Mouse (Mus musculus) embryonic facial prominence, embryonic 14.5 days (tissue): ENCODE measurements around the gene Ptchd4. TPM values are rescaled to one million over a fixed set of nuclear protein-coding genes. Genes with fewer than 3 reads are reported as not detected.
A peak's percentile ranks its signal among the peaks of the same experiment; 100 is the strongest.

Experiments
- ATAC-seq: fragments of 200-750 bp; cut with Nextera tagmentation; 2 replicates; pipeline ENCODE4 v1.8.0; 2017; ENCODE audit warnings: low read depth, moderate number of reproducible peaks, moderate TSS enrichment
- DNase-seq: peaks from one replicate; pipeline ENCODE4 v3.0.0-alpha.2; 2015; ENCODE audit warnings: low spot score
- H3K27ac ChIP-seq: fragments of 300-500 bp; sonication (generic); replicated peaks from 2 replicates; pipeline ENCODE4 v1.5.1; 2014; ENCODE audit warnings: low read depth, mild to moderate bottlenecking, low read length, moderate library complexity
- H3K27me3 ChIP-seq: fragments of 300-500 bp; sonication (generic); replicated peaks from 2 replicates; pipeline ENCODE4 v1.6.1; 2014; ENCODE audit warnings: low read length; ENCODE audit not compliant: control insufficient read depth, insufficient read depth
- H3K36me3 ChIP-seq: fragments of 300-500 bp; sonication (generic); 2 replicates; pipeline ENCODE4 v1.6.1; 2014; ENCODE audit warnings: low read length, mixed read lengths; ENCODE audit not compliant: control insufficient read depth, insufficient read depth
- H3K4me1 ChIP-seq: fragments of 300-500 bp; sonication (generic); 2 replicates; pipeline ENCODE4 v1.6.1; 2014; ENCODE audit warnings: antibody characterized with exemption, low read length; ENCODE audit not compliant: control insufficient read depth, insufficient read depth
- H3K4me2 ChIP-seq: fragments of 300-500 bp; sonication (generic); 2 replicates; pipeline ENCODE4 v1.6.1; 2014; ENCODE audit warnings: low read depth, mild to moderate bottlenecking, low read length, moderate library complexity, mixed read lengths
- H3K4me3 ChIP-seq: fragments of 300-500 bp; sonication (generic); 2 replicates; pipeline ENCODE4 v1.5.1; 2014; ENCODE audit warnings: low read depth, mild to moderate bottlenecking, low read length
- H3K9ac ChIP-seq: fragments of 300-500 bp; sonication (generic); 2 replicates; pipeline ENCODE4 v1.6.1; 2014; ENCODE audit warnings: low read depth, mild to moderate bottlenecking, low read length, moderate library complexity, mixed read lengths
- H3K9me3 ChIP-seq: fragments of 300-500 bp; sonication (generic); 2 replicates; pipeline ENCODE4 v1.6.1; 2016; ENCODE audit warnings: low read length; ENCODE audit not compliant: control insufficient read depth
- WGBS: fragments of 180-500 bp; shearing (Covaris S2); extraction: QIAGEN DNeasy Blood & Tissue Kit; methylation state at CpG from one replicate; pipeline ENCODE4 v1.1.7; 2014; 5-methylcytosine and 5-hydroxymethylcytosine counted together
- polyA plus RNA-seq: library from polyadenylated mRNA; unstranded; fragments of >200 nt; fragmentation: Nextera tagmentation; extraction: Ambion mirVana; gene quantifications from 2 replicates; pipeline ENCODE4 v1.2.1, GENCODE M21; 2014

Gene Ptchd4
- polyA plus RNA-seq, 1 experiment from 2014 or later: 1.8 TPM

GRCm38 (mm10) chr17:42303062-42303577 is 12.6 kb upstream of the Ptchd4 start:
- DNase-seq: no peak
- Histone ChIP-seq H3K27me3 (no peaks in the 10 kb centered on the region), H3K4me2 (no peak overlapping the region), H3K27ac (no peak overlapping the region), H3K4me1 (no peaks in the 10 kb centered on the region), H3K36me3 (no peaks in the 10 kb centered on the region), H3K9me3 (no peaks in the 10 kb centered on the region), H3K4me3 (no peak overlapping the region), H3K9ac (no peak overlapping the region)
- WGBS: 65% methylated on average over 4 of the region's 4 CpGs
- no peak for ATAC-seq

- ATAC-seq (no peak), DNase-seq (no peak)
- WGBS: 65% methylated on average over 4 of the region's 4 CpGs
- H3K9me3 ChIP-seq: no peaks in the 10 kb centered on the region
- no peak overlapping the region for H3K27ac ChIP-seq
- no peak overlapping the region for H3K4me3 ChIP-seq
- H3K9ac ChIP-seq: no peak overlapping the region
- no peaks in the 10 kb centered on the region for H3K27me3 ChIP-seq
- no peak overlapping the region for H3K4me2 ChIP-seq
- H3K4me1 ChIP-seq: no peaks in the 10 kb centered on the region
- H3K36me3 ChIP-seq: no peaks in the 10 kb centered on the region
These were observed 11.5 kb upstream of the Ptchd4 start for GRCm38 (mm10) chr17:42304262-42304661.

- H3K4me1 ChIP-seq: no peaks in the 10 kb centered on the region
- H3K4me2 ChIP-seq: no peak overlapping the region
- no peaks in the 10 kb centered on the region for H3K27me3 ChIP-seq
- no peak overlapping the region for H3K9ac ChIP-seq
- no peak overlapping the region for H3K27ac ChIP-seq
- no peaks in the 10 kb centered on the region for H3K36me3 ChIP-seq
- ATAC-seq (no peak), DNase-seq (no peak)
- no peaks in the 10 kb centered on the region for H3K9me3 ChIP-seq
- H3K4me3 ChIP-seq: no peak overlapping the region
- 91% methylated on average over 1 of the region's 1 CpGs for WGBS
These were observed 8.7 kb upstream of the Ptchd4 start for GRCm38 (mm10) chr17:42307001-42307400.

GRCm38 (mm10) chr17:42310136-42310535 is 5.6 kb upstream of the Ptchd4 start:
- Histone ChIP-seq H3K27me3 (no peaks in the 10 kb centered on the region), H3K27ac (no peak overlapping the region), H3K4me3 (no peak overlapping the region), H3K4me2 (no peak overlapping the region), H3K9me3 (no peaks in the 10 kb centered on the region), H3K9ac (no peak overlapping the region), H3K36me3 (no peaks in the 10 kb centered on the region), H3K4me1 (0 out of 2 replicates have a peak, but pooled peaks cover under 1% of the 10 kb centered on the region)
- ATAC-seq (no peak), DNase-seq (peak; percentile 23)

GRCm38 (mm10) chr17:42316612-42316982 is 850 bp downstream of the Ptchd4 start:
- peak overlapping the region; percentile 90 for H3K4me2 ChIP-seq
- WGBS: 1% methylated on average over 16 of the region's 22 CpGs
- ATAC-seq (peak; percentile 66), DNase-seq (no peak)
- no peaks in the 10 kb centered on the region for H3K36me3 ChIP-seq
- H3K27me3 ChIP-seq: peaks cover 14% of the 10 kb centered on the region; the same call in 1 of the 2 replicates
- H3K9ac ChIP-seq: peak overlapping the region; percentile 66
- peak overlapping the region; percentile 59 for H3K4me3 ChIP-seq
- H3K27ac ChIP-seq: no peak overlapping the region
- H3K4me1 ChIP-seq: peaks cover 10% of the 10 kb centered on the region; the same call in 1 of the 2 replicates
- no peaks in the 10 kb centered on the region for H3K9me3 ChIP-seq

- H3K4me2 ChIP-seq: no peak overlapping the region
These were observed 20.0 kb downstream of the Ptchd4 start for GRCm38 (mm10) chr17:42335787-42336186.

GRCm38 (mm10) chr17:42336571-42336970 is 20.8 kb downstream of the Ptchd4 start:
- DNase-seq: no peak
- H3K27ac ChIP-seq: no peak overlapping the region
- 89% methylated on average over 6 of the region's 6 CpGs for WGBS
- H3K4me1 ChIP-seq: no peaks in the 10 kb centered on the region
- no peak for ATAC-seq
- no peaks in the 10 kb centered on the region for H3K9me3 ChIP-seq
- no peaks in the 10 kb centered on the region for H3K36me3 ChIP-seq
- H3K4me3 ChIP-seq: no peak overlapping the region
- no peaks in the 10 kb centered on the region for H3K27me3 ChIP-seq
- H3K9ac ChIP-seq: no peak overlapping the region
- H3K4me2 ChIP-seq: no peak overlapping the region

More at GRCm38 (mm10) chr17:42335787-42336186, 20.0 kb downstream of the Ptchd4 start:
- Histone ChIP-seq H3K36me3 (no peaks in the 10 kb centered on the region), H3K27ac (no peak overlapping the region), H3K27me3 (no peaks in the 10 kb centered on the region), H3K4me1 (no peaks in the 10 kb centered on the region), H3K4me3 (no peak overlapping the region), H3K9ac (no peak overlapping the region), H3K9me3 (no peaks in the 10 kb centered on the region)
- ATAC-seq (no peak), DNase-seq (no peak)

- Histone ChIP-seq H3K9ac (no peak overlapping the region), H3K4me3 (no peak overlapping the region), H3K27me3 (no peaks in the 10 kb centered on the region), H3K36me3 (no peaks in the 10 kb centered on the region), H3K9me3 (no peaks in the 10 kb centered on the region), H3K4me1 (no peaks in the 10 kb centered on the region), H3K27ac (no peak overlapping the region), H3K4me2 (no peak overlapping the region)
- no peak for DNase-seq
- ATAC-seq: no peak
These were observed 30.3 kb downstream of the Ptchd4 start for GRCm38 (mm10) chr17:42346027-42346426.

GRCm38 (mm10) chr17:42358481-42358880 is 42.7 kb downstream of the Ptchd4 start:
- ATAC-seq (no peak), DNase-seq (no peak)
- Histone ChIP-seq H3K27ac (no peak overlapping the region), H3K27me3 (no peaks in the 10 kb centered on the region), H3K36me3 (no peaks in the 10 kb centered on the region), H3K9ac (no peak overlapping the region), H3K4me2 (no peak overlapping the region), H3K9me3 (no peaks in the 10 kb centered on the region), H3K4me3 (no peak overlapping the region), H3K4me1 (no peaks in the 10 kb centered on the region)
- WGBS: 39% methylated on average over 1 of the region's 1 CpGs
